Mouse (Mus musculus) myocyte (in vitro differentiated cells): ENCODE measurements at regions not wholly inside any gene's neighbourhood (a gene's known extent, or its start where the extent isn't known, plus 50 kb on each side); places are given as distances from the start of the nearest gene placed in this dataset.

Experiments used
- CEBPB ChIP-seq: IDR thresholded peaks from 2 replicates; pipeline ENCODE4 v1.6.1; 2011; ENCODE audit warnings: mild to moderate bottlenecking, moderate library complexity; ENCODE audit not compliant: poor library complexity, insufficient read depth, severe bottlenecking
- E2F4 ChIP-seq: IDR thresholded peaks from one replicate; pipeline ENCODE4 v1.6.1; 2011; ENCODE audit warnings: mild to moderate bottlenecking, control low read depth, moderate library complexity; ENCODE audit not compliant: insufficient read depth
- MAX ChIP-seq: IDR thresholded peaks from one replicate; pipeline ENCODE4 v1.6.1; 2011; ENCODE audit warnings: low read depth, mild to moderate bottlenecking, control low read depth
- MYOD1 ChIP-seq, 3 experiments: IDR thresholded peaks; one replicate each; pipeline ENCODE4 v1.6.1; 2011; ENCODE audit warnings: control low read depth in 2 of 3, low read depth in 2 of 3, mild to moderate bottlenecking in 2 of 3, moderate library complexity in 1 of 3; ENCODE audit not compliant: insufficient read length in 2 of 3, control insufficient read depth in 1 of 3
- MYOG ChIP-seq, 3 experiments: IDR thresholded peaks; one replicate each; pipeline ENCODE4 v1.6.1; 2011; ENCODE audit warnings: control low read depth in 2 of 3, low read depth in 2 of 3, mild to moderate bottlenecking in 2 of 3; ENCODE audit not compliant: insufficient read length in 2 of 3, control insufficient read depth in 1 of 3, insufficient read depth in 1 of 3
- POLR2A ChIP-seq: IDR thresholded peaks from one replicate; pipeline ENCODE4 v1.6.1; 2011; ENCODE audit warnings: low read depth, mild to moderate bottlenecking, control low read depth, moderate library complexity; ENCODE audit not compliant: insufficient read length
- POLR2AphosphoS2 ChIP-seq: IDR thresholded peaks from one replicate; pipeline ENCODE4 v1.6.1; 2011; ENCODE audit warnings: low read depth, control low read depth; ENCODE audit not compliant: insufficient read length
- REST ChIP-seq: IDR thresholded peaks from one replicate; pipeline ENCODE4 v1.6.1; 2011; ENCODE audit warnings: mild to moderate bottlenecking, control low read depth, moderate library complexity; ENCODE audit not compliant: insufficient read depth, insufficient read length
- SRF ChIP-seq: IDR thresholded peaks from one replicate; pipeline ENCODE4 v1.6.1; 2011; ENCODE audit warnings: low read depth; ENCODE audit not compliant: control insufficient read depth, insufficient read length
- TCF12 ChIP-seq: IDR thresholded peaks from one replicate; pipeline ENCODE4 v1.6.1; 2011; ENCODE audit warnings: mild to moderate bottlenecking, control low read depth; ENCODE audit not compliant: poor library complexity, insufficient read depth, severe bottlenecking
- TCF3 ChIP-seq: IDR thresholded peaks from one replicate; pipeline ENCODE4 v1.6.1; 2011; ENCODE audit warnings: low read depth, control low read depth; ENCODE audit not compliant: insufficient read length
- USF1 ChIP-seq: IDR thresholded peaks from one replicate; pipeline ENCODE4 v1.6.1; 2011; ENCODE audit warnings: low read depth, mild to moderate bottlenecking, control low read depth, moderate library complexity

GRCm38 (mm10) chr2:178546353-178546720, 116.0 kb downstream of the Cdh26 start:
- no peak for TF ChIP-seq TCF3
- no peak for TF ChIP-seq USF1
- no peak for TF ChIP-seq E2F4
- no peak for TF ChIP-seq POLR2A
- no peak for TF ChIP-seq MAX
- TF ChIP-seq POLR2AphosphoS2, result no peak
- no peak for TF ChIP-seq MYOD1 (IDR thresholded peaks at IDR 0.05; ENCODE audit: control insufficient read depth in 1 of 3, insufficient read length in 2 of 3, low read depth in 2 of 3)
- TF ChIP-seq MYOG (IDR thresholded peaks at IDR 0.05; ENCODE audit: control insufficient read depth in 1 of 3, insufficient read depth in 1 of 3, insufficient read length in 2 of 3, low read depth in 2 of 3), result no peak
- TF ChIP-seq CEBPB, result no peak
- TF ChIP-seq TCF12, result no peak
- TF ChIP-seq REST, result no peak
- no peak for TF ChIP-seq SRF
